Mouse (Mus musculus): Measurements from ENCODE around the gene Vcpkmt.
"Not testable (repeated sequence)": the region's sequence is repeated elsewhere in the genome, so short reads cannot be mapped to it uniquely, and the experiment has no call there.

Gene Vcpkmt

DNA sequence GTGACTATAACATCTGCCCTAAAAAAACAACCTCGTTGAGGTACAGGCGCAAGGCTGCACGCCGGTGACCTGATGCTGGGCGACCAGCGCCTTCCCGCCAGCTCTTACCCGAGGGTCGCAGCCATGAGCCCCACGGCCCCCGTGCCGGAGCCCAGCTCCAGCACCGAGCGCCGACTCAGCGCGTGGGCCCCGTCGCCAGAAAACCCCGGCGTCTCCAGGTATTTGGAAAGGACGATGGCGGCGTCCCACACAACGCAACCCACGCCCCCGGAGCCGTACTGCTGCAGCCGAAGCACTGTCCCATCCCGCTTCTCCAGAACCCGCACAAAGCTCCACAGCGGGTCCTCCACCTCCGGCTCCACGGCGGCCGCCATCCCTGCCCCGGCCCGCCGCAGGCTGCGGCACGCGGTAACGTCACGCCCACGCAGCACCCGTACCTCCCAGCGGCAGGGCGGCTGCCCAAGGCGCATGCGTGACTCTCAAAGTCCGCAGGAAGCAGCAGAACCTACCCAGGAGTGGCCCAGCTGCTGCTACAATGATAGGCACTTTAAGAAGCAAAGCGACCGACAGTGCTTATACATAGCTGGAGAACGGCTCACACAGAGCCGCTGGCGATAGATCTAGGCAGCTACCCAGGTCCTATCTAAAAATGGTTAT lies at the start of gene Vcpkmt:
Gene Vcpkmt, minus strand, starts transcription at position 416 of the 657 bp plus-strand sequence.
- DNase-seq (ENCODE audit: extremely low read depth, low read depth, low spot score) = no peak

DNA sequence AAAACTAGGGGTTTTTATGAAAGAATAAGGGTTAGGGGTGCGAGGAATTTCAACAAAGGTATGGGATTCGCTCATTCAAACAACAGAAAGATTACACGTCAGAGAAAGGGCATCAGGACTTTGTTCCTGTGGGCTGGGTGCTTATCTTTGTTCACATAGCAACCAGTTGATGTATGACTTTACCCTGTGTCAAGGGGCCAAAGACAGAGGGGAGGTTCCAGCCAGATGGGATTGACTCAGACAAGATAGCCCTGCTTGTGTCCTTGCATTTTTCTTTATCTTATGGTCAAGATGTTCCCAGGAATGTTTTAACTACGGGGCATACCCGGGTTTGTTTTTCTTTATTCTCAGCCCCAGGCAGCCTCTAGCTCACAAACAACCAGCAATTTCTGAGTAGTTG lies 35.8 kb upstream of the Vcpkmt start:
- DNase-seq (ENCODE audit: extremely low read depth, low read depth, low spot score) = not testable (repeated sequence)

DNA sequence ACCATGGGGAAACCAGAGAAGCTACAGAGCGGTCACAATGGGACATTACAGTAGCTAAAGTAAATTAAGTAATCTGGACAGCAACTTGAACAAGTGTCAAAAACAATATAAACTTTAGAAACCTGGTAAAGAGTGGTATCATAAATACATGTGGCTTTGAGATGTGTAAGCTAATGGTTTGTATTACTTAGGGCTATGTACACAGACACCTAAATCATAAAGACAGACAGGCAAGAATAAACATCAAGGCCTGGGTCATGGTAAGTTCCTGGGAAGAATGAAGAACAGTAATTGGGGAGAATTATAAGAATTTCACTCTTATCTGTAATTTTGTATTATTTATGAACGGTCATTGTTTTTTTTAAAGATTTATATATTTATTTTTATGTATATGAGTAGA lies 21.5 kb upstream of the Vcpkmt start:
- DNase-seq (ENCODE audit: extremely low read depth, low read depth, low spot score) = no peak

DNA sequence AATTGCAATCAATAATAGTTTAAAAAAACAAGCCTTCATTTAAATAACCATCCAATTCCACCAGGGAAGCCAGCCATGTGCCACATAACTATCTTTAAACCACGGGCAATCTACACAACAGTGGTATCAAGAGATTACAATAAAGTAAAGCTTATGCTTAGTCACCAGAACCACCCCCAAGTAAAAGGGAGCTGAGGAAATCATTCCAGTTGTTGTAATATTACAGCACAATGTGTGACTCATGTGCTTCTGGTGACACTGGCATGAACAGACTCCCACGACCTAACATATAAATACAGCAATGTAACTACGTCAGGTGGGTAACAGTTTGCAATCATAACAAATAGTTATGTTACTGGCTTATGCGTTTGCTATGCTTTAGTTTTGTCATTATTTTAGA lies 14.6 kb upstream of the Vcpkmt start:
- DNase-seq (ENCODE audit: extremely low read depth, low read depth, low spot score) = no peak

DNA sequence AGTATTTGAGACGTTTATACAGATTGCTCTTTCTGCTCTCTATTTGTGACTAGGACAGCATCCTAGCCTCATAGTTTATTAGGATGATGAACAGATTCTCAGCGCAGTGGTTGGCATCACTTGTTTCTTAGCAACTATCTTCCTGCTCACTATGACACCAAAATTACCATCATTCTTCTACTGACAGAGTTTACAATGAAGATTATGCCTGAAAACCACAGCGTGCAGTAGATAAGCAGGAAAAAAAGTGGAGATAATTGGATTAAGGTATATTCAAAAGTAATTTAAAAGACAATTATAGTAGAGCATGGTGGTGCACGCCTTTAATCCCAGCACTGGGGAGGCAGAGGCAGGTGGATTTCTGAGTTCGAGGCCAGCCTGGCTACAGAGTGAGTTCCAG lies 10.3 kb upstream of the Vcpkmt start:
- DNase-seq (ENCODE audit: extremely low read depth, low read depth, low spot score) = no peak

DNA sequence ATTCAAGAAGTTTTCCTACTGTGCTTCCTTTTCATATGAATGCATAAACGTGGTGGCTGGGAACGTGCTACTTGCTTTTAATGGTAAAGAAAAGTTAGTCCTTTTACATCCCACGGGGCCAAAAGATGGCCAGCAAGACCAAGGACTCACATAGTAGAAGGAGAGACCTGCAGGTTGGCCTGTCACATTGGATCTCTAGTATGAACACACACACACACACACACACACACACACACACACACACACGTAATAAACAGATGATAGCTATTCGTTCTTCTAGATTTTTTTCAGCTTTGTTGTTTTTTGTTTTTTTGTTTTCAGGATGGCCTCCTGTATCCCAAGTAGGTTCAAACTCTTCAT lies 422 bp upstream of the Vcpkmt start:
- no peak for DNase-seq (ENCODE audit: extremely low read depth, low read depth, low spot score)

DNA sequence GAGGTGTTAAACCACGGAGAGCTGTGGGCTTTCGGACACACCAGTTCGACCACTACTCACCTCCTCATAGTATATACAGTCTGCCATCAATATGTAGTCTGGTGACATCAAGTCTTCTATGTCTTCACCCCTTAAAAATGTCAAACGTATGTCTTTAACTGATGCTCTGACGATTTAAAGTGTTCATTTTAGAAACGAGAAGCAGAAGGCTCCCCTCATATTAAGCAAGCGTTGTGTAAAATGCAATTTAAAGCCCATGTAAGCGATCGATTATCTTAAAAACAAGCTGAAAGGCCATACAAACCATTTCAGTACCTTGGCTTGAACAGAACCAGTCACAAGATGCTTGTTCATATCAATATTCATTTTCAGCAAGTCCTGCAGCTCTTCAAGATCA lies 614 bp downstream of the Vcpkmt start:
- no peak for DNase-seq (ENCODE audit: extremely low read depth, low read depth, low spot score)

DNA sequence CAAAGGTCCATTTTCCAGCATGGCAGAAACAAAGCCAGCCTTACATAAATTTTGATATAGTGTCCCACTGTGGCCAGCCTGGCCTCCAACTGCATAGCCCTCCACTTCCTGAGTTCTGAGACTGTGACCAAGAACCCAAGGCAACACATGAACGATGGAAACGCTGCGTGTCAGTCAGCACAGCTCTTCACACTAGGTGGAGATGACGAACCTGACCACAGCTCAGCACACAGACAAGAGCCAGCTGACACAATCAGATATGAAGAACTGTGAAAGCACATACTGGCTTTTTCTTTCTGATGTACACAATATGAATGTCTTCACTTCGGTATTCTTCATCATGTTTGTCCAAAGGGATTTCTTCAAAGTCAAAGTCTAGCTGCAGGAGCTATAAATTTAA lies 3.2 kb downstream of the Vcpkmt start:
- no peak for DNase-seq (ENCODE audit: extremely low read depth, low read depth, low spot score)

DNA sequence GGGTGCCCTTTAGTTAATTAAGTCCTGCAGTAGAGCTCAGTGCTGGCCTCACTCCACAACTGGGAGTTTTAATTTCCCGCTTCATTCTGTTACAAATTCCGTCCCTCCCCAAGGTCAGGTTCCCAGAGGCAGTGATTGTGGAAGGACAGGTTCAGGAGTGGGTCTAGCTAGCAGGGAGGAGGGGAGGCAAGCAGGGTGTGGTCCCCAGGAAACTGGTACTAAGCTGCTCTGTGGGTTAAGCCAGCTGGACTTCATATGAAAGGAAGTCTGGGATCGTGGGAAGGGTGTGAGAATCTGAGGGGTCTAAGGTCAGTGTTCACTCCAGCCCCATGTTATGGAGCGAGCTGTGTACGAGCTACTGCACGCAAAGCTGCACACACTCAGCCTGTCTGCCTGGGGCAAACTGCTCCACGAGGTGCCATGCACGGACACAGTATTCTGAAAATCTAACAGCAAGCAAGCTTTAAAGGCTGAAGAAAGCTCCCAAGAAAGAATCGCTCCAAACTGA lies 6.7 kb downstream of the Vcpkmt start:
- no peak for DNase-seq (ENCODE audit: extremely low read depth, low read depth, low spot score)

DNA sequence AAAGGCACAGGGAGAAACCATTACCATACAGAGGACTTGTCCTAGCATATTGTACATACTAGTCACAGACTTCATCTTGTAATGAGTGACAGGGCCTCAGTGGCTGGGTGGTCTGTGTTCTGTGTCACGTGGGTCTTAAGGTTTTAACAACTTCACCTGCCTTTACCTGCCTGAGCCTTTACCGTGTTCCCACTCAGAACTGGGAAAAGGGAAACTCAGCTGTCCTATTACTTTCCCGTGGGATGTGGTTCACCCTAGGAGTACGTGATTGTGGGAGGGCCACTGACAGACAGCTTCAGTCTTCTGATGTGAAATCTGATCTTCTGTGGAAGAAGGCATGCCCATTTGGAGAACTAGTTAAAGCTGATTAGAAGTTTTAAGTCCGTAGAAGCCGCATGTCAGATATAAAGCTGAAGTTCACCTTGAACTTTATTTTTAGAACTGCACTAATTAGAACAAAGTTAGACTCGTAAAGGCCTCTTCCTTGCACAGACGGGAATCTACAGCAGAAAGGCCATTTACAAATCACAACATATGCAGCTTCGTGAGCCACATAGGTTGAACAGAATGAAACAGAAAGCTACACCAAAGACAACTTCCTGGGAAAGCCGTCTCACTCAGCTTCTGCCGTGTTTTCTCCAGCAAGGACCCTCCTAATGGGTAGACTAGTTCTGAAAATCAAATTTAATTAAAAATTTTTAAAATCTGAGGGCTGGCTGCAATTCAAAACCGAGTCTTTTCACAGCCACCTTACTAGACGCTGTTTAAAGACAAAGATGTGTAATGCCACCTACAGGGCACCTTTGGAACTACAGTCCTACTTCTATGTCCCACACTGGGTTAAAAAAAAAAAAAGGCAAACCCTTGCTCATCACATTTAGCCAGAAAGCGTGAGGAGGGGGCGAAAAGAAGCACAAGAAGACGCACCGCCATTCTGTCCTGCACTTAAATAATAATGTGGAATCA lies 8.6 kb downstream of the Vcpkmt start:
- DNase-seq (ENCODE audit: extremely low read depth, low read depth, low spot score) = no peak

DNA sequence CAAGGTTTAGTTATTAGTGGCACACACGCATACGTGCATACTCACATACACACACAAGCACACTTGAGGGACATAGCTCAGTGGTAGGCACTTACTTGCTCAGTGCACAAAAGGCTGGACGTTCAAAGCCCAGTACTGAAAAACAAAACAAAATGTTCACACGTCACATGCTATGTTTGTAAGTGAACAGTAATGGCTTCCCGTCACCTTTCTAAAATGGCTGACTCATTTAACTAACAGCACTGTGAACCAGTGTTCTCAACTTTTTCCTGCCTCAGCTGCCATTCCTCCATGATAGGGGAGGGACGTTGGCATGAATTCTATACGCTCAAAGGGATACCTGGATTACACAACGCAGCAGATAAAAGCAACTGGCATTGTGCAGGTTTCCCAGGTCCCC lies 9.6 kb downstream of the Vcpkmt start:
- DNase-seq (ENCODE audit: extremely low read depth, low read depth, low spot score) = no peak

DNA sequence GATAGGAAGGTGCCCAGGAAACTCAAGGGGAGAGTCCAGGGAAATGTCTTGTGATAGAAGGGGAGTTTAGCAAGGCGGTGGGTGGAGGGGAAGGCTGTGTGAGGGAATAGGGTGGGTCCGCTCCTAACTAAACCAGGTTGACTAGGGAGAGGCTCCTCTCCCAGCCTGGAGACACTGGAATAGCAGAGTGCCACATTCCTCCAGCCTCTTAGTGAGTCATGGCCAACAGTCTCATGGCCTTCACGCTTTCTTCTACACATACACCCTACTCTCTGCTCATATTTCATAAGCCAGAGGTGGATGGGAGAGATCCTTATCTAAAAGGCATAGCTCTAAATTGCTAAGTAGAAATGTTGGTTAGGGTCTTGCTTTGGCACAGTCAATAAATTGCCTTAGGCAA lies 12.9 kb downstream of the Vcpkmt start:
- DNase-seq (ENCODE audit: extremely low read depth, low read depth, low spot score) = no peak

DNA sequence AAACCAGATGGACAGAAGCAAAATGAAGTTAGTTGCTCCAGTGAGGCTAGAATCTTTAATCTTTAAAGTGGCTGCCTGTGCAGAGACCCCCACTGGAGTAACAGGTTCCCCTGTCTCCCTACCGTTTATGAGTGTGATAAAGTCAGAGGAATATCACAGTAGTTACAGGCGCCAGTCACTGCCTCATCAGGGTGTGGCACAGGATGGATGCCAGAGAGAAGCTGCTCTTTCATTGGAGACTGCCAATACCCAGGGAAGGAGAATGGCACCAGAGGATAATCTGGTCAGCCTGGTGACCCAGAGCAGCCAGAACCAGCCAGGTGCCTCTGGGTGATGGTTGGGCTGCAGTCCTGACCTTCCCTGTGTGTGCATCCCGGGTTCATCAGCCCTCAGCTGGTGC lies 14.6 kb downstream of the Vcpkmt start:
- DNase-seq (ENCODE audit: extremely low read depth, low read depth, low spot score) = no peak

DNA sequence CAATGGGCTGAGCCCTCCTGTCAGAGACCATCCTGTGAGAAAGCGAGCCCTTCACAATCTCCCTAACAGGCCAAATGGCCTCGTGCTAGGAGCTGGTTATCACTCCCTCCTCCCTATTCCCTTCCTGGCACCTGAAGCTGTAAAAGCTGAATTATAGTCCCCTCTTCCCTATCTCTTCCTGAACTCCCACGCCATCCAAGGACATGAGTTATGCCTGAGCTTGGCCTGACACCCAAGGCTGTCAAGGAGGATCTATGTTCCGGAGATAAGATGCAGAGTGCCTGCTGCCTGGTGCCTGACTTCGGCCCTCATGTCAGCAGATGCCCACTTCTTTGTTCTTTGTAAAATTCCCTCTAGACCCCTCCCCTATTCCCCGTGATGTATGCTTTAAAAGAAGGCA lies 21.8 kb downstream of the Vcpkmt start:
- not testable (repeated sequence) for DNase-seq (ENCODE audit: extremely low read depth, low read depth, low spot score)

DNA sequence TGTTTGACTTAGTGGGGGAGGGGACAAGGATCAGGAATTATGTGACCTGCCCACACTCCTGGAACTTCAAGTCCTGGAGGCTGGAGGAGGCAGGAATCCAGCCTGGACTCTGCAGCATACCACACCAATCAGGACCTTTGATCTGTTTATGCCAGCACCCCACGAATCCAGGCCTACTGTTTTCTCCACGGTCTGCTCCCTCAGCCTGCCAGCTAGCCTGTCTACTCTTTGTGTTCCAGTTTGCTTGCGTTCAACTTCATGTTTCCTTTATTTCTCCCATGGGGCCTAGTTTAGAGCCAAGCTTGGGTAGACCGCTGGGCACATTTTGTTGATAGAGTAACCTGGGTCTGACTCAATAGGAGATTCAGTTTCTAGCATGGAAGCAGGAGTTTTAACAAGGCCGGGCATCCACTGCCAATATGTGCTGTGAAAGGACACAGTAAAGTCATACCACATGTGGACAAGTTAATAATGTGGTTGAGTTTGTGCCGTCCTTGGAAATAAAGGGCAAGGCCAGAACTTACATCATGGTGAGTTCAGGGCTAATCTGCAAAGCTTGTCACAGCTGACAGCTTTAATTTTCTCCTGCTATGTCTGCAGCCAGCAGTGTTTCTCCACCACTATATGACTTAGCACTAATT lies 26.5 kb downstream of the Vcpkmt start:
- DNase-seq (ENCODE audit: extremely low read depth, low read depth, low spot score) = no peak

DNA sequence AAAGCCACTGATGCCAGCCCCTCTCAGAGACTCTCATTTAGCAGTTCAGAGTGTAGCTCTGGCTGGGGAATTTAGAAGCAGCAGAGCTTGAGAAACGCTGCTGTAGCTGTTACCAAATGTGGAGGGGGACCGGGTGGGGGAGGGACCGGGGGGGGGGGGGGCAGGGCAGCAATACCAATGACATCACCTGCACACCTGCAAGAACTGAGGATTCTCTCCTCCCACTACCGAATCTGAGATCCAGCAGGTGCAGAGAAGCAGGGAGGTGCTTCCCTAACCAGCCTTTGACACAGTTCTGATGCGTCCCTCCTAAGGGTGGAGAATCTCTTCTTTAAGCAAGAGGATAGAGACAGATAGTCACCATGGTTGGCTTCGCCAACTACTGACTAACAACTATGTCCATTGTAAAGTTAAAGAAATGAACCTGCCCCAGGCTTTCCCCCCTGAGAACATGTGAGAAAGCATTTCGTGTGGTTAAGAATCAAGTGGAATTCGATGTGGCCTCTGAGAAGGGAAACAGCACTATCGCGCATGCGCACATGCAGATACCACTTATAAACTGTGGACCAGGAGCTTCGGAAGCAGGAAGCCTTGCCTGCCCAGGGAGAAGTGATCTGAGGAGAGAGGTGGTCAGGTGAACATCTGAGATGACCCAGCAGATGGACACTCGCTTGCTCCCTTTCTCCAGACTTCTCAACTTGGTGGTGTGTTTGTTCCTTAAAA lies 37.2 kb downstream of the Vcpkmt start:
- DNase-seq (ENCODE audit: extremely low read depth, low read depth, low spot score) = no peak

DNA sequence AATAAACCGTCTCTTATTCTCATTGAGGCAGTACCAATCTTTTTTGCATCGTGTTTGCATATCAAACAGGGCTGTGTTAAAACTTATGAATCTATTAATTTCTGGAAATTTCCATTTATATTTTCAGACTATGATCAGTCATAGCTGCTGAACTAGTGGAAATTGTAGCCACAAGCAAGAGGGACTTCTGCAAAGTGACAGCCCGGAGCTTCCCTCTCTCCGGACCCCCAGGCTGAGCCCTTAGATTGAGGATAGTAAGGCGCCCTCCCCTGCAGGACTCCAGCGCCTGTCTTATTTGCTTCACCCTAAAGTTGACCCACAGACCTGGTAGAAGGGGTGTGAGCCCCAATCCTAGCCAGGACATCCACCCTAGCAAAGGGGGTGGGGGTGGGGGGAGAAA lies 37.8 kb downstream of the Vcpkmt start:
- no peak for DNase-seq (ENCODE audit: extremely low read depth, low read depth, low spot score)

DNA sequence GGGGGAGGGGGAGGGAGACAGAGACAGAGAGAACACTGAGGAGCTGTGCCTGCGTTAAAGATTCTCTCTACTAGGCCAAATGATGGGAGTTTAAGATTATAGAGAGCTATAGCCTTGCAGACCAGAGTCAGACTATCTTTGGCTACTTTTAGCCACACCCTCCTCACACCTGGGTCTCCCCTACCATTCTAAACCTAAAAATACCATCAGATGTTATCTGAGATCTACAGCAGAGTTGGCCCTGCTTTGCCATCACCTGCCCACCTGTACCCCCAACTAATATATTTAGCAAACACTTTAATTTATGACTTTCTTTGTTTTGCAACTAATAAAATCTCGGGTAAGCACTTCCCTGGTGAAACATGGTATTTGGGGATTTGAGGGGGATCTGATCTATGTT lies 38.3 kb downstream of the Vcpkmt start:
- DNase-seq (ENCODE audit: extremely low read depth, low read depth, low spot score) = no peak

DNA sequence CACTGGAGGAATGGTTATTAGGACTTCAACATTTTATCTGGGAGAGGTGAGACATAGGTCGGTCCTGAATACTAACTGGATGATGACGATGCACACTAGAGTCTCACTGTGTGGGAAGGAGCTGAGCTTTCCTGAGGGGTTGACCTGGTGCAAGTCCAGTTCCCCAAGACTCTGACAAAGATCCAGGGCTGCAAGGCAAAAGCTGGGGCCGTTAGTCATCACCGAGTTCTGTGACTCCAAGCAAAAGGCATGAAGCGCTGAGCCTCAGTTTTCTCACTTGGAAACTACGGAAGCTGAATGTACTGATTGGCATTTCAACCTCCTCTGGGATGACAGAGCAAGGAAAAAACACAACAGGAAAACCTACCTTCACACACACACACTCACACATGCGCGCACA lies 40.5 kb downstream of the Vcpkmt start:
- no peak for DNase-seq (ENCODE audit: extremely low read depth, low read depth, low spot score)

DNA sequence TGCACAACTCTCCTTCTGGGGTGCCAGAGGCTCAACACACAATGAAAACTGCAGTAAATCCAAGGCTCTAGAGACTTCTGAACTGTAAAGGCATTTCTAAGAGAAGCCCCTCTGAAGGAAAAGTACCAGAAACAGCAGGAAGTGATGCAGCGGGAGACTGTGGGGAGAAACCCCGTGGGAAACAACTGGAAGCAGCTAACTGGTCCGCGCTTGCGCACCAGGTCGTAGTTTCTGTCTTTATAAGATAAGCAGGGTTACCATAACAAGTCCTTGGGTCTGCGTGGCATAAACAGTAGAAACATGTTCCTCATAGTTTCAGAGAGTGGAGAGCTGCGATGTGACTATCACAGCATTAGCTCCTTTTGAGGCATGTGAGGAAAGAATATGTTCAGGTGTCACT lies 41.2 kb downstream of the Vcpkmt start:
- DNase-seq (ENCODE audit: extremely low read depth, low read depth, low spot score) = no peak

DNA sequence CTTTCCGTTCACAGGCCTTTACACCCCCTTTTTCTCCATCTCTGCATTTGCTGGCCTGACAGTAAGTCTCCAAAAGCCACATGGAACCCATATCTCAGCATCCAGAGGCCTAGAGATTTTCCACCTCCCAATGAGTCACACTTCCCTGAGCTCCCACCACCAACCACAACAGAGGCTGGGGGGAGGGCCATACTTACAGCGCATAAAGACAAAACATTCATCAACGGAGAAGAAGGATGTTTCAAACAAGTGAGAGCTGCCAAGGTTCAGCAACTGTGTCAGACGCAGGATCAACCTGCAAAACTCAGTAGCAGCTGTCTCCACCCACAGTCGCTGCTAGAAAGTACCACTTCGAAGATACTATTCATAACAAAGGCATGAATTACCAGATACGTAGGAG lies 43.5 kb downstream of the Vcpkmt start:
- no peak for DNase-seq (ENCODE audit: extremely low read depth, low read depth, low spot score)

Data from fat pad, adult 2 months (tissue).